Mouse (Mus musculus) hindbrain, embryonic 11.5 days (tissue): ENCODE results near the gene Ankrd2. TPM values are rescaled to one million over a fixed set of nuclear protein-coding genes. Genes with fewer than 3 reads are reported as not detected.

ENCODE experiments used
- ATAC-seq: fragments of 200-750 bp; cut with Nextera tagmentation; 2 replicates; pipeline ENCODE4 v1.8.0; 2017; ENCODE audit warnings: mild to moderate bottlenecking, moderate TSS enrichment, moderate library complexity; ENCODE audit not compliant: low FRiP score
- DNase-seq: peaks from one replicate; pipeline ENCODE4 v3.0.0-alpha.2; 2015; ENCODE audit warnings: low spot score
- H3K27ac ChIP-seq: fragments of 300-500 bp; sonication (generic); 2 replicates; pipeline ENCODE4 v1.5.1; 2014; ENCODE audit warnings: mild to moderate bottlenecking, low read depth, low read length
- H3K27me3 ChIP-seq: fragments of 300-500 bp; sonication (generic); 2 replicates; pipeline ENCODE4 v1.6.1; 2014; ENCODE audit warnings: mild to moderate bottlenecking, low read length, moderate library complexity, mixed read lengths; ENCODE audit not compliant: control insufficient read depth, insufficient read depth
- H3K36me3 ChIP-seq: fragments of 300-500 bp; sonication (generic); 2 replicates; pipeline ENCODE4 v1.6.1; 2014; ENCODE audit warnings: mild to moderate bottlenecking, low read length, moderate library complexity, mixed read lengths; ENCODE audit not compliant: control insufficient read depth, insufficient read depth
- H3K4me1 ChIP-seq: fragments of 300-500 bp; sonication (generic); replicated peaks from 2 replicates; pipeline ENCODE4 v1.6.1; 2014; ENCODE audit warnings: low read length, mixed read lengths; ENCODE audit not compliant: control insufficient read depth, insufficient read depth
- H3K4me2 ChIP-seq: fragments of 300-500 bp; sonication (generic); replicated peaks from 2 replicates; pipeline ENCODE4 v1.6.1; 2014; ENCODE audit warnings: mild to moderate bottlenecking, low read depth, low read length
- H3K4me3 ChIP-seq: fragments of 300-500 bp; sonication (generic); 2 replicates; pipeline ENCODE4 v1.5.1; 2014; ENCODE audit warnings: low read depth, low read length
- H3K9ac ChIP-seq: fragments of 300-500 bp; sonication (generic); 2 replicates; pipeline ENCODE4 v1.6.1; 2014; ENCODE audit warnings: low read depth, low read length
- H3K9me3 ChIP-seq: fragments of 300-500 bp; sonication (generic); 2 replicates; pipeline ENCODE4 v1.6.1; 2016; ENCODE audit warnings: low read length; ENCODE audit not compliant: control insufficient read depth
- WGBS: fragments of 180-500 bp; shearing (Covaris S2); extraction: QIAGEN DNeasy Blood & Tissue Kit; methylation state at CpG from one replicate; pipeline ENCODE4 v1.1.7; 2014; 5-methylcytosine and 5-hydroxymethylcytosine counted together
- polyA plus RNA-seq: library from polyadenylated mRNA; unstranded; fragments of >200 nt; fragmentation: Nextera tagmentation; extraction: Ambion mirVana; gene quantifications from 2 replicates; pipeline ENCODE4 v1.2.1, GENCODE M21; 2014

Ankrd2 gene
- polyA plus RNA-seq, result not detected in 2 replicates

DNA sequence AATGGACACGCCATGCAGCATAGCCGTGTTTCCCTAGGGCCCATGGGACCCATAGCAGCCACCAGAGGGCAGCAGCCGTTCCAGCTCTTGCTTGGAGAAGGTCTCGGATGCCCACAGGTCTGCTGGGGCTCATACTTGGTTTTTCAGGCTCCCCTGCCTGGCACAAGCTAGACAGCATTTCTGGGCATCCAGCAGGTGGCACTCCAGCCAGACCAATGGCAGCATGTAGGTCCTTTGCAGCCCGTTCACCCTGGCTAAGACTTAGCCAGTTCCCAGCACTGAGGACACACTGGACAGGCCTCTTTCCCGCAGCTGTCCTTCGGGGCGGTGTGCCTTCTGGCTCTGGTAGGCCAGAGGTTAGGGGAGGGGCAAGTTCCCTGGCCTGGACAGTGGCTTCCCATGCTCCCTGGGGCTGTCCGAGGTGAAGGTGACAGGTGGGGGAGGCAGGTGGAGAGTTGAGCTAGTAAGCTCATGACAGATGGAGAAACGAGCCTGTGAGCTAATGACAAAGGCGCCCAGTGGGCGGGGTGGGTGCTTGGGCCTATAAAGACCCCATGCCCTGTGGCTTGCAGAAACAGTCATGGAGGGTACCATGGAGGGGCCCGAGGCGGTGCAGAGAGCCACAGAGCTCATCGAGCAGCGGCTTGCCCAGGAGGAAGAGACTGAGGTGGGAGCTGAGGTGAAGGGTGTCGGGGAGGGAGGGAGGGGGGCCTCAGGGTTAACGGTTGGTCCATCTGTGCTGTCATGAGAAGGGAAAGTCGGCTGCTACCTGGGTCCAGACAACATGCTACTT, at the start of gene Ankrd2:
Gene Ankrd2, plus strand, starts transcription at position 545 of the 793 bp plus-strand sequence.
- Histone ChIP-seq H3K27ac (no peak within 1 kb of the TSS), H3K4me2 (no peak within 1 kb of the TSS), H3K9me3 (no peaks in the 10 kb centered on the region), H3K36me3 (no peaks in the 10 kb centered on the region), H3K4me1 (no peaks in the 10 kb centered on the region; the same call in 1 of the 2 replicates), H3K9ac (no peak within 1 kb of the TSS), H3K27me3 (no peaks in the 10 kb centered on the region), H3K4me3 (no peak within 1 kb of the TSS)
- WGBS, result 65% methylated on average over 19 of the region's 19 CpGs
- ATAC-seq (peak; percentile 70; the same call in 1 of the 2 replicates), DNase-seq (peak; percentile 87)

DNA sequence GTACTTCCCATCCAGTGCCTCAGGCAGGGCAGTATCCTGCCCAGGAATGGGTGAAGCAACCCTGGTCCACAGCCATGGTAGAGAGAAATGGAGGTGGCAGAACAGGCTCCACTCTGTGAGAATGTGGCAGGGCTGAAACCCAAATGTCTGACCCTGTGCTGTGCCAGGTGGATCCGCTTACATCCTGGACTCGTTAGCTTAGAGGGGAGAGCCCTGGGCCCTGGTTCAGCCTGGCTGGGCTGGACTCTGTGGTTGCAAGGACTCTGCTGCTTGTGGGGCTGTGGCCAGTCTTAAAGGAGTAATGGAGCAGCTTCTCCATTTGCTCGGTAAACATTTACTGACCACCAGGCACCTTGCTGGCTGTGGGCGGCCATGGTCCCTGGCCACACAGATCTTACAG, 48.6 kb upstream of the Ankrd2 start:
- H3K4me2 ChIP-seq, result no peak overlapping the region
- H3K27ac ChIP-seq, result no peak overlapping the region
- no peaks in the 10 kb centered on the region for H3K9me3 ChIP-seq
- no peaks in the 10 kb centered on the region; the same call in 1 of the 2 replicates for H3K27me3 ChIP-seq
- H3K36me3 ChIP-seq, result no peaks in the 10 kb centered on the region
- ATAC-seq (no peak), DNase-seq (no peak)
- H3K4me3 ChIP-seq, result no peak overlapping the region
- H3K4me1 ChIP-seq, result no peaks in the 10 kb centered on the region; the same call in 1 of the 2 replicates
- WGBS, result 93% methylated on average over 4 of the region's 4 CpGs
- no peak overlapping the region for H3K9ac ChIP-seq

GRCm38 (mm10) chr19:41989810-41990209, 46.0 kb upstream of the Ankrd2 start:
- no peak overlapping the region for H3K4me2 ChIP-seq
- no peak overlapping the region for H3K9ac ChIP-seq
- no peak for ATAC-seq
- H3K4me3 ChIP-seq, result no peak overlapping the region
- no peaks in the 10 kb centered on the region for H3K36me3 ChIP-seq
- WGBS, result 85% methylated on average over 6 of the region's 6 CpGs
- DNase-seq, result no peak
- no peaks in the 10 kb centered on the region for H3K9me3 ChIP-seq
- no peak overlapping the region for H3K27ac ChIP-seq
- no peaks in the 10 kb centered on the region for H3K4me1 ChIP-seq
- no peaks in the 10 kb centered on the region for H3K27me3 ChIP-seq

DNA sequence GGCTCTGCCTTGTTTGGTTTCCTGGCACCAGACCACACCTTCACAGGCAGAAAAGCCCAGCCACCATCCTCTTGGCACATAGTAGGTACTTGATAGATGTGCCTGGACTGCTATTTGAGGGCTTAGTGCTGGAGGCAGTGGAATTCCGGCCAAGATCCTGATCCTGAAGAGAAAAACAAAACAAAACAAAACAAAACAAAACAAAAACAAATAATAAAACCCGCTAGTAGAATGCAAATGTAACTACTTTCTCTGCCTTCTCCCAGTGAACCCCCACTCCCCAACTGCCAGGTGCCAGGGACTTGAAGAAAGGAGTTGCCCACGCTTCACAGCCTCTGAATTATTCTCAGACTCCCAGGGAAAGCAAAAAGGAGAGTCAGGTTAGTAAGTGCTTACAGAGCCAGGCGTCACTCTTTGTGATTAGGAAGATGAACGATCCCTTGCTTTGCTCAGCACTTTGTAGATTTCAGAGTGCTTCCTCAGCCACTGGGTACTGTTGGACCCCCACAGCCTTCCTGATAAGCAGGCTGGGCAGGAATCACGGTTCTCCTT, 43.8 kb upstream of the Ankrd2 start:
- Histone ChIP-seq H3K9me3 (no peaks in the 10 kb centered on the region), H3K9ac (no peak overlapping the region), H3K36me3 (no peaks in the 10 kb centered on the region), H3K4me3 (no peak overlapping the region), H3K4me2 (no peak overlapping the region), H3K27me3 (no peaks in the 10 kb centered on the region), H3K27ac (no peak overlapping the region), H3K4me1 (no peaks in the 10 kb centered on the region)
- 28% methylated on average over 6 of the region's 6 CpGs for WGBS
- ATAC-seq (no peak), DNase-seq (no peak)

DNA sequence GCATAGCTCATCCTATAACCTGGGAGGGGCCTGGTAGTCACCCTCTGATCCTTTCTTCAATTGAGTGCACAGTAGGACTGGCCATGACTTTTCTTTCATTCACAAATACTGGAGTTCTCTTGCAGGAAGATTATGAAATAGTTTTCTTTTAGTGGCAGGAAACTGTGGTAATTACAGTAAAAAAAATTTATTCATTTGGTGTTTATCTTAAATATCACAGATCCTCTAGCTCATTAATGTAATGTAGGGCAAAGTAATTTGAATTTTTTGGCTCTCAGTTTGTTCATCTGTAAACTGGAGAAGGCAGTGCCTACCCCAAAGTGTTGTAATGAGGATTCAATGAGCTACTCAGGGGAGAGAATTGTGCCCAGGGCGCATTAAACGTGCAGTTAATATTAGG, 42.8 kb upstream of the Ankrd2 start:
- no peak overlapping the region for H3K27ac ChIP-seq
- H3K4me3 ChIP-seq, result no peak overlapping the region
- no peak for ATAC-seq
- no peaks in the 10 kb centered on the region for H3K4me1 ChIP-seq
- DNase-seq, result no peak
- H3K9ac ChIP-seq, result no peak overlapping the region
- no peaks in the 10 kb centered on the region for H3K27me3 ChIP-seq
- 93% methylated on average over 2 of the region's 2 CpGs for WGBS
- H3K9me3 ChIP-seq, result no peaks in the 10 kb centered on the region
- H3K4me2 ChIP-seq, result no peak overlapping the region
- H3K36me3 ChIP-seq, result no peaks in the 10 kb centered on the region

GRCm38 (mm10) chr19:41993484-41993883, 42.3 kb upstream of the Ankrd2 start:
- Histone ChIP-seq H3K36me3 (no peaks in the 10 kb centered on the region), H3K4me1 (no peaks in the 10 kb centered on the region), H3K4me3 (no peak overlapping the region), H3K9me3 (no peaks in the 10 kb centered on the region), H3K4me2 (no peak overlapping the region), H3K27me3 (no peaks in the 10 kb centered on the region), H3K27ac (no peak overlapping the region), H3K9ac (no peak overlapping the region)
- no peak for DNase-seq
- 88% methylated on average over 6 of the region's 6 CpGs for whole genome bisulfite sequencing
- no peak for ATAC-seq

- DNase-seq, result no peak
- Histone ChIP-seq H3K4me1 (no peaks in the 10 kb centered on the region), H3K4me3 (no peak overlapping the region), H3K9ac (no peak overlapping the region), H3K27me3 (no peaks in the 10 kb centered on the region), H3K36me3 (no peaks in the 10 kb centered on the region), H3K4me2 (no peak overlapping the region), H3K27ac (no peak overlapping the region), H3K9me3 (no peaks in the 10 kb centered on the region)
- WGBS, result 93% methylated on average over 7 of the region's 7 CpGs
- no peak for ATAC-seq
Observed at GRCm38 (mm10) chr19:41994023-41994422, 41.8 kb upstream of the Ankrd2 start.

DNA sequence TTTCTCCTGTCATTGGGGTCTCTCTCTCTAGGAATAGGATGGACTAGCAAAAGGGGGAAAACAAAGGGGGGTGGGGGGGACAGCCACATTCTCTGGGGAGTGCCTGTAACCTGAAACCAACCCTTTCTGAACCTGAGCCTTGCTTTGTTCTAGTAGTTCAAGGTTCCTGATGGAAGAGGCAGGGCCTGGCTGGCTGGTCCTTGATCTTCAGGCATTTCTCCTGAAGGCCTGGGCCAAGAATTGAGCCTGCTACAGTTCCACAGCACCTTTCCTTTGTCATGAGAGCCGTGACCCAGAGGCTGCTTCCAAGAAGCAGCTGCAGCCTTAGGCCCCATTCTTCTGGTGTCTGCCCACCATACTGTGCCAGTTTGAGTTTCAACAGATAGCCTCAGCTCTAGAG, 40.3 kb upstream of the Ankrd2 start:
- no peak overlapping the region for H3K27ac ChIP-seq
- no peaks in the 10 kb centered on the region for H3K27me3 ChIP-seq
- no peak overlapping the region for H3K4me3 ChIP-seq
- ATAC-seq (no peak), DNase-seq (no peak)
- H3K4me1 ChIP-seq, result no peaks in the 10 kb centered on the region
- H3K9ac ChIP-seq, result no peak overlapping the region
- WGBS, result 48% methylated on average over 1 of the region's 1 CpGs
- H3K9me3 ChIP-seq, result no peaks in the 10 kb centered on the region
- H3K36me3 ChIP-seq, result no peaks in the 10 kb centered on the region
- H3K4me2 ChIP-seq, result no peak overlapping the region

GRCm38 (mm10) chr19:41997090-41997489, 38.7 kb upstream of the Ankrd2 start:
- Histone ChIP-seq H3K4me3 (no peak overlapping the region), H3K9me3 (no peaks in the 10 kb centered on the region), H3K27ac (no peak overlapping the region), H3K9ac (no peak overlapping the region), H3K4me2 (no peak overlapping the region), H3K27me3 (no peaks in the 10 kb centered on the region), H3K4me1 (no peaks in the 10 kb centered on the region), H3K36me3 (no peaks in the 10 kb centered on the region)
- ATAC-seq (no peak), DNase-seq (no peak)
- 89% methylated on average over 10 of the region's 10 CpGs for WGBS
